Mouse (Mus musculus) frontal cortex, postnatal 14 days (tissue): ENCODE measurements around the gene Sostdc1.

Experiments
- DNase-seq, 2 experiments: peaks; one replicate each; pipeline ENCODE4 v3.0.0; 2022; ENCODE audit warnings: low spot score in 2 of 2

Sostdc1 gene

DNA sequence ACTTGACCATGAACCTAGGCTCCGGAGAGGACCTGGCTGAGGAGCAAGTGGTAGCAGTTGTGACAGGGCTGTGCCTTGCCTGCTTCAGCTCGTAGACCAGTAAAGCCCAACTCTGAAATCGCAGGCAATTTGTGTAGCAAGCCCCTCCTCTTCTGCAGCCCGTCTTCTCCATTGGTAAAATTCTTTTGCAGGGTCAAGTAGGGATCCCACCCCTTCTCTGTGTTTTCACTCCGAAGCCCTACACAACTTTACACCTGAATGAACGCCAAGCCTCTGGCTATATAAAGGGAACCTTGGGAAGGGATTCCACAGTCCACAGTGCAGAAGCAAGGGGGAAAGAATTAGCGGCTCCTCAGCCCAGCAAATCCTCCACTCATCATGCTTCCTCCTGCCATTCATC is at the start of gene Sostdc1:
Gene Sostdc1 (plus strand): TSS at position 224 of the 400 bp plus-strand sequence.
- DNase-seq, result no peak

DNA sequence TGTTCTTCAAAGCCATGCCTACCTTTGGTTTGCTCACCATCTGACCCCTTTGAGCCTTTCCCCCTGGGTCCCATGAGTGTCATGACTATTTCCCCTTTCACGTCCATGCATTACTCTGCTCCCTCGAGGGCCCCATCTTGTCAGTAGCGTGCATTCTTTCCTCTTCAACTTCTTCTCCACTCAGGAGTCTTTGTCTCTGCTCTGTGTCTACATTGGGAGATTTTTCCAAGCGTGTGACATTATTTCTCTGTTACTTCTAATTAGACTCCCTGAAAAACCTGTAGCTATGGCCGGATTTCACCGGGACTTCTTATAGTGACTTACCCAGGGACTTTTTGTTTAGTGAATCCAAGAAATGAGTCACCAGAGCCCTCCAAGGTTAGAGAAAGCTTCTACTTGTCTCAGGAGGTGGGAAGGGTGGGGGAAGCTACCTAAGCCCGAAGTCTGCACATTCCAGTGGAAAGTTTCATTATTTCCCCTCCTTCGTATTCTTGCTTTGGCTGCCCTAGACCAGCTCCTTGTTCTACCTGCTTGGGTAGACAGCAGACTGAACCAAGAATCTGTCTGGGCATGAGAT is 46.2 kb upstream of the Sostdc1 start:
- no peak for DNase-seq

DNA sequence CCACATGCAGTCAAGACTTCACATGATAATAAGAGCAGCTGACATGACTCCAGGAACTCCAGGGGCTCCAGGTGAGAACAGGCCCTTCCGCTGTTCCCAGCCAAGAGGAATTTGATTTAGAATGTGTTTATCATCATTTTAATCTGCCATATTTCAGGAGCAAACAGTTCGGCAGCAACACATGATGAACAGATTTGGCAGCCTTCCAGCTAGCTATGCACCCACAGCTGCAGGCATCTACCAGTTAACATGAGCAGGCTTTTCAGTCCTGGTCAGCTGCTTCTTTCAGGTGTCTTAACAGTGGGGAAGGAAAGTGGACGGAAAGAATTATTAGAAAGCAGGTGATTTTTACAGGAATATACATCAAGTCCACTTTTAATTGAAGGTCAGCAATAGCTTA is 39.1 kb upstream of the Sostdc1 start:
- DNase-seq, result no peak

DNA sequence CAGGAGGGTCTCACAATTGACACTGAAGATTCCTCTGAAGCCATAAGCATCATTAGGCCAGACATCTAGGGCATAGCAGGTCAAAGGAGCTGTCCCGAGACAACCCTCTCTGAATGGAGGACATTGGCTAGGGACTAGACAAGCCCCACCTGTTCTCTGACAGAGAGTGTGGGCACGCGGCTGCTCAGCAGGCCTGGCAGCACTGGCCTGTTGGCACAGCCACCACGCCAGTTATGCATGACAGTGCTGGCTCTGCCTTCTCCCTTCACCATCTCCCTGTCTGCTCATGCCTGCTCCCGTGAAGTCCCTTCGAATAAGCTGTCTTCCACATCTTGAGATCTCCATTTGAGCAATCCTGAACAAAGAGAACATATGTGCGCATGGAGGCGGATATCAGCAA is 24.3 kb upstream of the Sostdc1 start:
- no peak for DNase-seq

DNA sequence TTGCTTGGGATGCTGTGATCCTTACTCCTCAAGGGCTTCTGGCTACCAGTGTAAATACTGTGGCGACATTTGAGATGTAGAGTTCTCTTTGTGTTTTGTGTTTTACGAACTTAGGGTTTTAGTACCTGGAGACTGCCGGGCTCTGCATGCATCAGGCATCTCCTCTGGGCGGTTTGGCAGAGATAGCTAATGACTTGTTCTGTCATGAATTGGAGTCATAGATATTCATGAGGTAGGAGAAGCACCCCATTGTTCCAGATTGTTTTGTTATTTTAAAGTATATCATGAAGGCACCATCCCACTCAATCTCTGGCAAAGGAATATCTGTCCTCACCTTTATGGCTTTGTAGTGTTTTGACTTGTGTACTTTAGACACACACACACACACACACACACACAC is 23.5 kb upstream of the Sostdc1 start:
- DNase-seq, result no peak

DNA sequence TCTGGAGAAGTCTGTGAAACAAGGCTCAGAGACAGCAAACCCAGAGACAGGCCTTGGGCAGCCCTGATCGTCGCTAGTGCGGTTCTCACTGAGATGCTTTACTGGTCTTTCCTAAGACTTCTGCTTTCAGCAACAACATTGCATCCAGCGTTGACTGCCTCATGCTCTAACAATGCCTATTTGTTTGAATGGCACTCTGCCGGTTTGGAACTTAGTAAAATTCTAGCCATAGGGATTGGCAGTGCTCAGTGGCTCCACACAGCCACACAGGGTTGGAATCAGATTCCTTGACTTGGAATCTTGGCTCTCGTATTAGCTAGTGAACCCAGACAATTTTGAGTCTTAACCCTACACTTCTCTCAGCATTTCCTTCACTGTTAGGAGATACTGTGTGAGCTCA is 22.6 kb upstream of the Sostdc1 start:
- DNase-seq, result no peak

DNA sequence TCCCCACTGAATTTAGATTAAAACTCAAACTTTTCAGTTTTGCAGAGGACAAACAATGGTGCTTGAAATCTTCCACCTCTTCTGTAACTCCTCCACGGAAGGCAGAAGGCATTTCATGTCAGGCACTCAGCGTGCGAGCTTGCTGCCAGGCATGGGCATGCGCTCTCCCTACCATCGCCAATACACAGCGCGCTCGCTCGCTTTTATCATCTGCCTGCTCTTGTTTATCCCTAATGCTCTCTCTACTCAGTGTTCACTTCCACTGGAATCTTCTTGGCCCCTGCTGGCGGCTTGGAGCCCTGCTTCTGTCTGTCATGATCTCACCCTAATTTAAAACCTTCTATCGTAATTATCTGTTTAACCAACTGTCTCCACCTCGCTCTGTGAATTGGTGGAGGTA is 11.6 kb upstream of the Sostdc1 start:
- no peak for DNase-seq

DNA sequence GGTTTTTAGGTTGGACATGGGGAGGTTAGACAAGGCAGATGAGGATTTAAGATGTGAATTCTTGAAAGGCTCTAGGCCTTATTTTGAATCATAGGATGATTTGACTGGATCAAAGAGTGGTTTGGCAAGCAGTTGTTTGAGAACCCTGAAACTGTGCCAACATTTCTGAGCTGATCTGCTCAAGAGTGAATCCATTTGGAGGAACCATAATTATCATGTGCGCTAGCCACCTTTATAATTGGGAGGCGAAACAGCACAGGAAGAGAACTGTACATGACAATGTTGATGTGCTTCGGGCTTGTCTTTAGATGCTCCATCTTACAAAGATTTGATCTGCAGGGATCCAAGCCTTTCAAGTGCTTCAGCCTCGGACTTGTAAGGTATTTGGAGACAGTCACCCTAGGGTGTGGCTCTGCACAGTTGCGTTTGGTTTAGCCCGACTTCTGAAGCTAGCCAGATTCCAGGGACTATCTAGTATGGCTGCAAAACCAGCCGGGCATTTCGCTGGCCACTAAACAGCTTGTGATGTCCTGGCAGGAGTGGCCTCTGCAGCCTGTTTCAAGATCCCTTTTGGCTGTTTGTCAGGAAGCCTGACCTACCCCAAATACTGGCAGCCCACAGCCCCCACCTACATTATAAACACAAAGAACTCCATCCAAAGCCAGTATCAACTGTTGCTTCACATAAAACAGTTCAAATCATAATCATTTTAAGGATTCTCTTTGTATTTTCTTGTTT is 10.9 kb upstream of the Sostdc1 start:
- no peak for DNase-seq

DNA sequence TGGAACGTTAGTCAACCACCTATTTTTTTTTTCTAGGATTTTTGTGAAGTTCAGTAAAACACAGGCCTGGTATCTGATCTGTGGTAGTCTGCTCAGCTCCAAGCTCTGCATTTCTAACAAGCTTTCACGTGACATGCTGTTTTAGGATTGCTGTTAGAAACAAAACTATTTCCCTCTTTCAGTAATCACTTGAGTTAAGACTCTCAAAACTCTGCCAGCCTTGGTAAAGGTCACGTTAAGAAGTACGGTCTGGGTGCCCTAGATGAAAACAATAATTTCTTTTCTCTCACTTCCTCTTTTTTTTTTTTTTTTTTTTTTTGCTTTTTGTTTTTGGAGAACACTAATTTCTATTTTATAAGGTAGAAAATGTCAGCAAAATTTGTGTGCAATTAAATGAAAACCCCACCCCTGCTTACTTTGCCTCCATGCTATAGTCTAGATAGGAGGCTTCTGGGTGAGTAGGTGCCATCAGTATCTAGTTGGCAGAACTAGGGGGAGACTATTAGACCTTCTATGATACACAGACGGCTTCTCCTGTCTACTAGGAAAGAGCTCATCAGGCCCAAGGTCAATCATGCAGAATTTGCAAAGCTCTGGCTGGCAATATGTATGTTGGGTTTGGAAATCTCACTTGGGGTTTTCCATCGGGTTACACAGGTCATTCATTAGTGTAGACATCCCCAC is 5.1 kb upstream of the Sostdc1 start:
- no peak for DNase-seq

DNA sequence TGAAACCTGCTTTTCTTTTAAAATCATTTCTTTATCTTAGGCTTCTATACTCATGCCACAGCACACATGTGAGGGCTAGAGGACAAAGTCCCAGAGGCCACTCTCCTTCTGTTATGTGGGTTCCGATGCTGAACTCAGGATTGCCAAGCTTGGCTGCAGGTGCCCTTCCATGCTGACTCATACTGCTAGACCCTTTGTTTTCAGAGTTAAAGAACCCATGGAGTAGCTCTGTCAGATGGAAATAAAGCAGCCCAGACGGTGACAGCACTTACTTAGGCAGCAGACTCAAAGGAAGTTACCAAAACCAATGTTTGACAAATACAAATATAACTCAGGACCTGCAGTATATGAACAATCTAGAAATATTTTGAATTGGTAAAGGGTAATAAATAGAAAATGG is 924 bp upstream of the Sostdc1 start:
- no peak for DNase-seq

DNA sequence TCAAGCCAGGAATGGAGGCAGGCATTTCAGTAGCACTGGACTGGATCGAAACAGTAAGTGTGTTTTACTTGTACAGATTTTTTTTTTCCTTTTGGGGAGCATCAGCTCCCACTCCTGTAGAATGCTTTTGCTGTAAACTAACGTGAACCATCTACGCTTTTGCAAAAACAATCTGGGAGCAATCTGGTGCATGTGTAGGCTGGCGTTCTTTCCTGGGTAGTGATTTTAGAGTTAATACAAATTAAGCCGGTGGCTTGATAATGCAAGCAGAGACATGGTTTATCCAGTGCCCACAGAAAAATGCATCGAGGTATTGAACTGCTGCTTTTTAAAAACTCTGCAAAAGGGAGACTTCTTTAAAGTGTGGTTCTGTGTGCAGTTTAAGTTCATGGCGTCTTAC is 507 bp downstream of the Sostdc1 start:
- DNase-seq, result no peak

DNA sequence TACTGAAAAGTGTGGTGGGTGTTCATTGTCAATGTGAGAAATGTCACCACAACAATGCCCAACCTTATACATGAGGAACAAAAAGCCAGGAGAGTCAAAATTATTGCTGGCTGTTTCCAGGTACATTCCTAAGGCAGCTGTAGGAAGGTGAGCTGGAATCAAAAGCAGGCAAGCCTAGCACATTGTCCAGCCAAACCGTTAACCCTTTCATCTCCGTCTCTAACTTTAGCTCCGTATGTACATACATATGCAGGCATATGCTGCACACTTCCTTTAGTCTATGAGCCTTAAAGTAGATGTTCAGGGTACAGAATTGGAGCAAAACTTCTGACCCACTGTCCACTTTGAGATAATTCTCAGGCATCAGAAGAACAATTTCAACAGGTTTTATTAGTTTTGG is 1.6 kb downstream of the Sostdc1 start:
- no peak for DNase-seq

DNA sequence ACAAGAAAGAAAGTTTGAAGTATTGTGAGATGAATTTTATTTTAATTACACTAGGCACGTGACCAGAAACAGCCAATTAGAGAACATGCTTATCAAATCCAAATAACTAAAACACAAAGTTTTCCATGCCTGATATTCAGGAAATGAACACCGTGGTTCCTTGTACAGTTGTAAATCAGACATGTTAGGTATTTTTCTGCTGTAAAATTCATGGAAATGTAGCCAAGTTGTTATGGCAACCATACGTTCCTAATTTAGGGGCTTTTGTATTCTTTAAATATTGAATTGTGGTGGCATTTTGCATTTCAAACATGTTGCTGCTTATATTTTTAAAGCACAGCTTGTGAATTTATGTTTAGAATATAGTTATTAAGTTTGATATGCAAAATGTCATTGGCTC is 2.1 kb downstream of the Sostdc1 start:
- DNase-seq, result no peak

DNA sequence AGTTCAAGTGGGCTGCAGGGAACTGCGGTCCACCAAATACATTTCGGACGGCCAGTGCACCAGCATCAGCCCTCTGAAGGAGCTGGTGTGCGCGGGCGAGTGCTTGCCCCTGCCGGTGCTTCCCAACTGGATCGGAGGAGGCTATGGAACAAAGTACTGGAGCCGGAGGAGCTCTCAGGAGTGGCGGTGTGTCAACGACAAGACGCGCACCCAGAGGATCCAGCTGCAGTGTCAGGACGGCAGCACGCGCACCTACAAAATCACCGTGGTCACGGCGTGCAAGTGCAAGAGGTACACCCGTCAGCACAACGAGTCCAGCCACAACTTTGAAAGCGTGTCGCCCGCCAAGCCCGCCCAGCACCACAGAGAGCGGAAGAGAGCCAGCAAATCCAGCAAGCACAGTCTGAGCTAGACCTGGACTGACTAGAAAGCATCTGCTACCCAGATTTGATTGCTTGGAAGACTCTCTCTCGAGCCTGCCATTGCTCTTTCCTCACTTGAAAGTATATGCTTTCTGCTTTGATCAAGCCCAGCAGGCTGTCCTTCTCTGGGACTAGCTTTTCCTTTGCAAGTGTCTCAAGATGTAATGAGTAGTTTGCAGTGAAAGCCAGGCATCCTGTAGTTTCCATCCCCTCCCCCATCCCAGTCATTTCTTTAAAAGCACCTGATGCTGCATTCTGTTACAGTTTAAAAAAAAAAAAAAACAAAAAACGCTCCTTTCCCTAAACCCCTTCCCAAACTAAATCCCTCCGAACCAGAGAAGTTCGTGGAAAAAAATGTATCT is 3.3 kb downstream of the Sostdc1 start:
- DNase-seq, result peak in 1 of 2 experiments; percentile 9

DNA sequence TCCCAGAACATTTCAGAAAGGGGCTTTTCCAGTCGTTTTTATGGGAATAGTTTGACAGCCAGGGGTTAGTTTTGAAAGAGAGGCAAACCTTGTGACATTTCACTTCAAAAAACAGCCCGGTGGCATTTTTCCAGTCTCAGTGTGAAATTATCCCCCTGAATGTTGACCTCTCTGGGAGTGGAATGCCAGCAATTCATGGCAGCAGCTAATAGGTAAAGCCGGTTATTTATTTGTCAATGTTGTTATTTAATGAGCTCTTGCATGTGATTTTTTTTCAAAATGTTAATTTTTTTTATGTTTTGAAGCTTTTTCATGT is 3.8 kb downstream of the Sostdc1 start:
- no peak for DNase-seq

DNA sequence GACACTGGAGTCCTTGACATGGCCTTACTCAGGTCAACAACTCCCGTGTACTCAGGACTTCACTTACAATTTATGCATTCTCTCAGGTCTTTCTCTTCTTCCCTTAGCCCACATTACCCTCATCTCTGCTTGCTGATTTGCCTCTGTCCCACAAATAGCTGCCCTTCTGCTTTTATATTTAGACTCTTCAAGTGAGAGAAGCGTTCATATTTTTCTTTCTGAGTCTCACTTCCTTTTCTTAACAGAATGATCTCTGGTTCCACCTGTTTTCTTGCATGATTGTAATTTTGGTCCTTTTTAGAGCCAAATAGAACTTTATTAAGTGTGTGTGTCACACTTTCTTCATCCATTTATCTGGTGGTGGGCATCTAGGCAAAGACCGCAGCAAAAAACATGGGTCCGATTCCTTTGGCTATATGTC is 12.2 kb downstream of the Sostdc1 start:
- no peak for DNase-seq

DNA sequence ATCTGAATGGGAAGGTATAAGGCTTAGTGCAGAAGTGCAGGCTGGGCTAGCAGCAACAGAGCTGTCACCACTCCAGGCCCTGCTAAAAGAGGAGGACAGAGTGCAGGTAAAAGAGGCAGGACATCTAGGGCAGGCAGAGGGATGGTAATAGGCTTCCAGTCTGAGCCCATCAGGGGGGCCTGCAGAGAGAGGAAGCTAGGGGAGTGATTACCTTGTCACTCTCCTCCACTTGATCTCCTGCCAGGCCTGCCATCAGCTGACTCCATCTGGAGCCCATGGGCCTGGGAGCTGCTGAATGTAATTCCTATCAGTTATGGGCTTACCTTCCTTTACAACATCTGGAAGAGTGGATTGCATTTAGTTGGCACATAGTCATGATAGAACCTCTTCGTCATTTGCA is 18.7 kb downstream of the Sostdc1 start:
- no peak for DNase-seq

DNA sequence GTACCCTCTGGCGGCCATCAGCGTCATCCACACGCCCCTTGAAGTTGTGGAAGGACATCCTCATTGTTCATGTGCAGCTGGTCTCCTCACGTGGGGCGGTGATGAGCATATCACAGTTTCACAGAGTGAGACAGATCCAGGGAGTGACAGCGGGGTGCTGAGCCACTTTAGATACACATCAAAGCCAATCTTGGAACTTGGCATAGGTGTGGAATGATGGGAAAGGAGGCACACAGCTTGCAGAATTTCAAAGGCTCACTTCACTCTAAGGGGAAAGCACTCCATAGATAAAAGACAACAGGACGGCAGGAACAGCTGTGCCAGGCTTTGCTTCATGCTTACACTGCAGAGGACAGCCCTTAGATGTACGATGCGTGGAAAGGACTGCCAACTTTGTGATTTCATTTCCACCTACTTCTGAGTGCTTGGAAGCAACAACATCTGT is 19.9 kb downstream of the Sostdc1 start:
- DNase-seq, result no peak

DNA sequence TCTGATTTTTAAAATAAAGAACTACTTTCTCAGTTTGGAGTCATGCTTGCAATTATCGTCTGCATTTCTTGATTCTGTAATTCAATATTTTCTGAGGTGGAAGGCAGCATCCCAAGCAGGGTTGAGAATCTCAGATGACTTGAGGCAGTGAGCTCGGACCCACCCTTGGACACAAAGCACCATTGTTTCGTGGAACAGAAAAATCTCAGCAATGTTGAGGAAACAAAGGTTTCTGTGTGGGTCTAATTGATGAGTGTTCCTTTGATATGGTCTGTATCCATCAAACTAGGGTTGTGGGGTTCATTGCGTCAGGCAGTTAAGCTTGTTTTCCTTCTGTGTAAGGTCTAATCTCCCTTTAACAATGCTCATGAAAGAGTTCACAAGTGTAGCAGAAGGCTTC is 30.2 kb downstream of the Sostdc1 start:
- no peak for DNase-seq

DNA sequence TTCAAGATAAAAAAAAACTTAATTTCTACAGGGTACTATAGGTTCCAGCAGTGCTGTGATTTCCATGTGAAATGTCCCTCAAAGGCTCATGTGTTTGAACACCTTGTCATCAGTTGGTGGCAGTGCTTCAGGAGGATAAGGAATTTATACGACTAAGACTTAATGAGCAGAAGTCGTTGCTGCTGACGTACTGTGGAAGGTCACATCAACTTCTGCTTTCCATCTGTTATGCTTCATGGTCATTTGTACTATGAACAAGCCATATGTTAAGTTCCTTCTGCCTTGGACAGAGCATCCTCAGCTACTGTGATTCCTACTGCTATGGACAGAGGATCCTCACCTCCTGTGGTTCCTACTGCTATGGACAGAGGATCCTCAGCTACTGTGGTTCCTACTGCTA is 46.1 kb downstream of the Sostdc1 start:
- no peak for DNase-seq

DNA sequence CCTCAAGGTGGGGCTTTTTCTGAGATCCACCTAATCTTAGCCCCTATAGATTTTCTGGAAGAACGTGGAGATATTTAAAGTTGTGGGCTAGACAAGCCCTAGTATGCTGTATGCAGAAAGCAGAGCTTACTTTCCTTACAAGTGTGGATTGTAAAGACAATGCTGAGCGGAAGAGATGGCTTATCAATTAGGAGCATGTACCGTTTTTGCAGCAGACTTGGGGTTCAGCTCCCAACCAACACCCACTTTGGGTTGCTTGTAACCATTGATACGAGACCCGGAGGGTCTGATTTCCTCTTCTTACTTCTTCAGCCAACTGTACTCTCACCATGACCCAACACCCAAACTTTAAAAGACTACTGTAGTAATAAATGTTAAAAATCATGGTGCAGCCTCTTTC is 46.8 kb downstream of the Sostdc1 start:
- DNase-seq, result no peak

DNA sequence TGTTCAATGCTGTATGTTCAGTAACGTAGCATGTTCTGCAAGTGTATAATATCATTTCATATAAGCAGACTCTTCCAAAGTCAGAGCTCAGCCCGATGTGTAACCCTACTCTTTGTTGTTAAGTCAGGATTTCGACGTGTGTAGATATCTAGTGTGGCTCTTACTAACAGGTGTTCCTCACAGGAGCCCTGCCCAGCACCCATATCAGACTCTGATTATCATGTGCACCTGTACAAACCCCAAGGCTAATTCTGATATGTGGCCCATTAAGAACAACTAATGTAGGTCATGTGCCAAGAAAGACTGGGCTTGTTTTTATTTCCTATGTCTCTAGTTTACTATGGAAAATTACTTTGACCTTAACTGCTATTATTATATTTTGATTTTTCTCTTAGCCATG is 50.1 kb downstream of the Sostdc1 start:
- no peak for DNase-seq
